In the genomic region with DNA sequence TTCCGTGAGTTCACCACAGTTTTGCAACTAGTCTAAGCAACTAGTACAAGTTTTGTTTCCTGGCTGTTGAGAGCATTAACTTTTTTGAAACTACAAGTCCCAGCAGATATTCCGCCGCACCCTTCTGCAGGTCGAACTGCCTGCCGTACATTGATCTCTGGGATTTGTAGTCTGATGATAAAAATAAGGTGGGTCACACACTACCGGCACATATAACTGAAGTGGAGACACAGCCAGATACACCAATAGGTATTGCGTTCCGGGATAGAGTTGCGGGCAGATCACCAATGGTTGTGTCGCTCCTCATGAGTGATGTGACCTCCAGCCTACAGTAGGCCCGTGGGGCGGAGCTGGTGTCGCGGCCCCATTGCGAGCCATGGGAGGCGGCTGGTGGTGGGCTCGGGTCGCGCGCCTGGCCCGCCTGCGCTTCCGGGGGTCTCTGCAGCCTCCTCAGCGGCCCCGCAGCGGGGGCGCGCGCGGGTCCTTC, we compare ENCODE assay signal across 8 mouse cellular contexts. TPM values are rescaled to one million over a fixed set of nuclear protein-coding genes. Genes with fewer than 3 reads are reported as not detected.
DNase-seq lines count a peak whose midpoint lies in the region; ATAC-seq and TF ChIP-seq lines count a peak whose summit lies in the region.

A gene (plus strand): TSS at position 193 of the 487 bp plus-strand sequence.

- peak; percentile 99 for ATAC-seq in forebrain, postnatal 0 days
- ATAC-seq in lung, embryonic 15.5 days (ENCODE audit: borderline replicate concordance, extremely low read depth, low FRiP score, low TSS enrichment), result peak; percentile 98

- 1% methylated on average over 30 of the region's 30 CpGs for WGBS in cerebellum, adult 2 months
- WGBS in forebrain, postnatal 0 days, result under 1% methylated on average over 29 of the region's 30 CpGs
- WGBS in lung, embryonic 15.5 days, result under 1% methylated on average over 30 of the region's 30 CpGs

- peak within 1 kb of the TSS; percentile 72 for H3K4me2 ChIP-seq in forebrain, postnatal 0 days (ENCODE audit: low read depth)
- H3K4me2 ChIP-seq in lung, embryonic 15.5 days, result peak within 1 kb of the TSS; percentile 91

- DNase-seq in MEL-GATA-1-ER (ENCODE audit: extremely low read depth, low read depth), result peak; percentile 99
- peak; percentile 87 to 95 for DNase-seq in cerebellum, adult 2 months
- DNase-seq in forebrain, postnatal 0 days, result peak; percentile 95
- DNase-seq in heart, postnatal 4 days, result peak; percentile 89
- peak; percentile 89 to 93 for DNase-seq in layer of hippocampus, adult 8-10 months (ENCODE audit: low spot score in 2 of 2)
- DNase-seq in ovary, postnatal 14 days (ENCODE audit: low spot score), result peak; percentile 70
- peak; percentile 92 for DNase-seq in thymus, postnatal 14 days

- H3K27ac ChIP-seq in cerebellum, adult 2 months (ENCODE audit: insufficient read depth, low read length), result peak within 1 kb of the TSS; percentile 56
- H3K27ac ChIP-seq in forebrain, postnatal 0 days (ENCODE audit: low read depth, low read length), result peak within 1 kb of the TSS; percentile 76
- H3K27ac ChIP-seq in lung, embryonic 15.5 days, result 0 out of 2 replicates have a peak within 1 kb of the TSS, but pooled peaks have one; percentile 15

- no peaks in the 10 kb centered on the region for H3K27me3 ChIP-seq in cerebellum, adult 2 months (ENCODE audit: control insufficient read depth, insufficient read depth, low read length)
- no peaks in the 10 kb centered on the region for H3K27me3 ChIP-seq in forebrain, postnatal 0 days (ENCODE audit: insufficient read depth, low read length)
- H3K27me3 ChIP-seq in lung, embryonic 15.5 days, result no peaks in the 10 kb centered on the region

- 0 out of 2 replicates have a peak, but pooled peaks have one; percentile 35 for TF ChIP-seq POLR2A in cerebellum, adult 2 months (IDR thresholded peaks at IDR 0.05; ENCODE audit: borderline replicate concordance, insufficient read depth, low read length)

- H3K36me3 ChIP-seq in forebrain, postnatal 0 days (ENCODE audit: insufficient read depth), result peaks cover 16% of the 10 kb centered on the region
- no peaks in the 10 kb centered on the region for H3K36me3 ChIP-seq in lung, embryonic 15.5 days

- peak within 1 kb of the TSS; percentile 65 for H3K9ac ChIP-seq in forebrain, postnatal 0 days
- H3K9ac ChIP-seq in lung, embryonic 15.5 days, result peak within 1 kb of the TSS; percentile 66

- no peak for TF ChIP-seq CTCF in cerebellum, adult 2 months (IDR thresholded peaks at IDR 0.05; ENCODE audit: borderline replicate concordance, insufficient read depth, low read depth, low read length)
- no peak for TF ChIP-seq CTCF in forebrain, postnatal 0 days (IDR thresholded peaks at IDR 0.05; ENCODE audit: low read depth)

- peak within 1 kb of the TSS; percentile 89 for H3K4me3 ChIP-seq in cerebellum, adult 2 months (replicated peaks; ENCODE audit: insufficient read depth, low read depth, low read length)
- H3K4me3 ChIP-seq in forebrain, postnatal 0 days (ENCODE audit: low read depth, low read length), result peak within 1 kb of the TSS; percentile 68
- H3K4me3 ChIP-seq in lung, embryonic 15.5 days, result peak within 1 kb of the TSS; percentile 78

- H3K9me3 ChIP-seq in forebrain, postnatal 0 days (ENCODE audit: low read length), result no peaks in the 10 kb centered on the region
- H3K9me3 ChIP-seq in lung, embryonic 15.5 days, result no peaks in the 10 kb centered on the region

- H3K4me1 ChIP-seq in cerebellum, adult 2 months (ENCODE audit: control insufficient read depth, insufficient read depth, low read length), result peaks cover 3% of the 10 kb centered on the region; the same call in 1 of the 2 replicates
- peaks cover 7% of the 10 kb centered on the region for H3K4me1 ChIP-seq in forebrain, postnatal 0 days (ENCODE audit: insufficient read depth)
- peaks cover 9% of the 10 kb centered on the region; the same call in 1 of the 2 replicates for H3K4me1 ChIP-seq in lung, embryonic 15.5 days

RNA-seq across cellular contexts. Expression of the gene that starts here (rescaled TPM):
- 89.6 and 98.6 TPM in 2 replicates for polyA plus RNA-seq in cerebellum, adult 2 months (2012; rRNA removed)
- total RNA-seq in forebrain, postnatal 0 days (2014; rRNA removed), result 40.1 and 61.2 TPM in 2 replicates
- 105 and 130 TPM in 2 replicates for polyA plus RNA-seq in forebrain, postnatal 0 days (2015; fragmentation: Nextera tagmentation; extraction: Ambion mirVana)
- 10 to 100 TPM; 70.3 to 77.9 TPM for total RNA-seq in heart, postnatal 4 days (2021)
- 10 to 100 TPM; 53.2 to 76.7 (median 67.9) TPM for total RNA-seq in layer of hippocampus, adult 8-10 months (2022)
- 43.2 and 48.5 TPM in 2 replicates for polyA plus RNA-seq in lung, embryonic 15.5 days (2015; fragmentation: Nextera tagmentation; extraction: Ambion mirVana)

Comparison
In these comparisons a context has a peak if more than half of its experiments do, and no peak if none do; other contexts are left out.
1. Peak in every context shown above with its lines: DNase-seq, ATAC-seq, H3K4me3 ChIP-seq and H3K27ac ChIP-seq.
2. H3K27ac ChIP-seq: peak in every context shown above with its lines; median percentile 76 in forebrain, postnatal 0 days; 56 in cerebellum, adult 2 months; 15 in lung, embryonic 15.5 days.